Mouse (Mus musculus) heart, embryonic 14.5 days (tissue): ENCODE measurements around the gene Kcnq2. TPM values are rescaled to one million over a fixed set of nuclear protein-coding genes. Genes with fewer than 3 reads are reported as not detected.

ENCODE experiments used
- polyA plus RNA-seq: library from polyadenylated mRNA; unstranded; fragments of >200 nt; fragmentation: Nextera tagmentation; extraction: Ambion mirVana; gene quantifications from 2 replicates; pipeline ENCODE4 v1.2.1, GENCODE M21; 2014

The Kcnq2 gene
- polyA plus RNA-seq, 1 experiment from 2014 or later: 0.11 TPM

Other genes with a start within 250 kb of the Kcnq2 start
- gene Ythdf1, start 214.4 kb downstream of the Kcnq2 start, polyA plus RNA-seq: 42.6 and 45.7 TPM in 2 replicates
- 0.39 TPM in 1 of 2 replicates, not detected in the other for gene Birc7, start 206.3 kb downstream of the Kcnq2 start, polyA plus RNA-seq
- 47.5 and 57.4 TPM in 2 replicates for gene Nkain4, start 180.6 kb downstream of the Kcnq2 start, polyA plus RNA-seq
- gene Arfgap1, start 168.1 kb downstream of the Kcnq2 start, polyA plus RNA-seq: 53.7 and 59.0 TPM in 2 replicates
- gene Col20a1, start 148.8 kb downstream of the Kcnq2 start, polyA plus RNA-seq: 0.12 and 0.36 TPM in 2 replicates
- gene Chrna4, start 91.8 kb downstream of the Kcnq2 start, polyA plus RNA-seq: 0.04 and 0.07 TPM in 2 replicates
- gene Eef1a2, start 21.7 kb upstream of the Kcnq2 start, polyA plus RNA-seq: 22.6 and 24.7 TPM in 2 replicates
- 181 and 193 TPM in 2 replicates for gene Ppdpf, start 51.9 kb upstream of the Kcnq2 start, polyA plus RNA-seq
- gene Ptk6, start 67.5 kb upstream of the Kcnq2 start, polyA plus RNA-seq: not detected in 2 replicates
- 0.08 and 0.09 TPM in 2 replicates for gene Srms, start 77.9 kb upstream of the Kcnq2 start, polyA plus RNA-seq
- not detected in 2 replicates for gene Fndc11, start 84.7 kb upstream of the Kcnq2 start, polyA plus RNA-seq
- gene Helz2, start 106.7 kb upstream of the Kcnq2 start, polyA plus RNA-seq: 1.3 and 1.6 TPM in 2 replicates
- gene Gmeb2, start 152.7 kb upstream of the Kcnq2 start, polyA plus RNA-seq: 9.1 and 9.9 TPM in 2 replicates
- gene Stmn3, start 179.2 kb upstream of the Kcnq2 start, polyA plus RNA-seq: 0.24 and 3.6 TPM in 2 replicates
- 21.1 and 25.3 TPM in 2 replicates for gene Rtel1, start 184.4 kb upstream of the Kcnq2 start, polyA plus RNA-seq
- gene Zgpat, start 229.6 kb upstream of the Kcnq2 start, polyA plus RNA-seq: 26.3 and 26.5 TPM in 2 replicates
- 42.8 and 46.9 TPM in 2 replicates for gene Arfrp1, start 230.1 kb upstream of the Kcnq2 start, polyA plus RNA-seq
- gene Lime1, start 244.8 kb upstream of the Kcnq2 start, polyA plus RNA-seq: 13.6 and 13.7 TPM in 2 replicates